Mouse (Mus musculus): ENCODE data around the gene Adamts15. TPM values are rescaled to one million over a fixed set of nuclear protein-coding genes. Genes with fewer than 3 reads are reported as not detected.

Adamts15 gene
- polyA plus RNA-seq, 1 experiment, result 4.6 TPM

DNA sequence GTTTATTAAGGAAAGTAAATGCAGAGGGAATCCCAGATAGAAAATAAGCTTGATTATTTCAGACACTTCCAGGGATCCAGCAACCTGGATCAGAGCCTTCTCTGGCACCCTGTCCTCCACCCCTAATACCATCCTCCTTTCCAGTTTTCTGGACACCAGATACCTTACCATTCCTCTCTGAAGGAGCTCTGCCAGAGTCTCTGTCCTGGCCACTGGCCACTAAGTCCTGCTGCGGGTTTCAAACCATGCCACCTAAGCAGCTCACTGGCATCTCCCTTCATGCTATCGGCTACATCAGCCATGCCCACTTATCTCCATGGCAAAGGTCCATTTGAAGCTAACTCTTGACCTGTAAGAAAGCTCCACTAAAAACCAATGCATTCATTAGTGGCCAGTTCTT lies 70.4 kb downstream of the Adamts15 start:
- H3K9me3 ChIP-seq (replicated peaks; ENCODE audit: control insufficient read depth, insufficient read depth, low read length, poor library complexity, severe bottlenecking), result no peaks in the 10 kb centered on the region
- no peak for TF ChIP-seq CTCF (IDR thresholded peaks at IDR 0.05; ENCODE audit: low read depth, low read length)
- TF ChIP-seq POLR2A (IDR thresholded peaks at IDR 0.05; ENCODE audit: insufficient read depth, low read length), result no peak
- TF ChIP-seq EP300 (IDR thresholded peaks at IDR 0.05; ENCODE audit: insufficient read depth, low read depth, low read length), result no peak
- H3K27ac ChIP-seq (ENCODE audit: insufficient read depth, low read length), result no peak overlapping the region
- H3K4me1 ChIP-seq (ENCODE audit: control insufficient read depth, insufficient read depth, low read length), result no peaks in the 10 kb centered on the region
- H3K9ac ChIP-seq (ENCODE audit: low read depth, poor library complexity, severe bottlenecking), result no peak overlapping the region
- H3K27me3 ChIP-seq (ENCODE audit: control insufficient read depth, insufficient read depth, low read length, poor library complexity, severe bottlenecking), result no peaks in the 10 kb centered on the region
- H3K36me3 ChIP-seq (ENCODE audit: control insufficient read depth, insufficient read depth, low read length, poor library complexity, severe bottlenecking), result no peaks in the 10 kb centered on the region
- no peak overlapping the region for H3K4me3 ChIP-seq (ENCODE audit: low read depth, low read length)

GRCm38 (mm10) chr9:30849951-30850350 lies 72.3 kb downstream of the Adamts15 start:
- no peaks in the 10 kb centered on the region for H3K36me3 ChIP-seq (ENCODE audit: control insufficient read depth, insufficient read depth, low read length, poor library complexity, severe bottlenecking)
- H3K27ac ChIP-seq (ENCODE audit: insufficient read depth, low read length), result no peak overlapping the region
- H3K27me3 ChIP-seq (ENCODE audit: control insufficient read depth, insufficient read depth, low read length, poor library complexity, severe bottlenecking), result no peaks in the 10 kb centered on the region
- no peaks in the 10 kb centered on the region for H3K4me1 ChIP-seq (ENCODE audit: control insufficient read depth, insufficient read depth, low read length)
- TF ChIP-seq EP300 (IDR thresholded peaks at IDR 0.05; ENCODE audit: insufficient read depth, low read depth, low read length) (no peak), POLR2A (IDR thresholded peaks at IDR 0.05; ENCODE audit: insufficient read depth, low read length) (no peak), CTCF (IDR thresholded peaks at IDR 0.05; ENCODE audit: low read depth, low read length) (no peak)
- H3K9ac ChIP-seq (ENCODE audit: low read depth, poor library complexity, severe bottlenecking), result no peak overlapping the region
- H3K4me3 ChIP-seq (ENCODE audit: low read depth, low read length), result no peak overlapping the region
- H3K9me3 ChIP-seq (replicated peaks; ENCODE audit: control insufficient read depth, insufficient read depth, low read length, poor library complexity, severe bottlenecking), result no peaks in the 10 kb centered on the region

- Histone ChIP-seq H3K9ac (ENCODE audit: low read depth, poor library complexity, severe bottlenecking) (no peak overlapping the region), H3K9me3 (replicated peaks; ENCODE audit: control insufficient read depth, insufficient read depth, low read length, poor library complexity, severe bottlenecking) (no peaks in the 10 kb centered on the region), H3K36me3 (ENCODE audit: control insufficient read depth, insufficient read depth, low read length, poor library complexity, severe bottlenecking) (no peaks in the 10 kb centered on the region), H3K27ac (ENCODE audit: insufficient read depth, low read length) (no peak overlapping the region), H3K4me3 (ENCODE audit: low read depth, low read length) (no peak overlapping the region), H3K4me1 (ENCODE audit: control insufficient read depth, insufficient read depth, low read length) (no peaks in the 10 kb centered on the region), H3K27me3 (ENCODE audit: control insufficient read depth, insufficient read depth, low read length, poor library complexity, severe bottlenecking) (no peaks in the 10 kb centered on the region)
- TF ChIP-seq POLR2A (IDR thresholded peaks at IDR 0.05; ENCODE audit: insufficient read depth, low read length) (no peak), CTCF (IDR thresholded peaks at IDR 0.05; ENCODE audit: low read depth, low read length) (no peak), EP300 (IDR thresholded peaks at IDR 0.05; ENCODE audit: insufficient read depth, low read depth, low read length) (no peak)
Measured at GRCm38 (mm10) chr9:30849444-30849843, 72.8 kb downstream of the Adamts15 start.

Other genes starting within 250 kb of the Adamts15 start
- 0.22 TPM in 1 of 2 replicates, not detected in the other for gene Adamts8, start 20.1 kb upstream of the Adamts15 start, polyA plus RNA-seq (2011; ENCODE audit: insufficient read depth, insufficient read length, low read depth, missing spikeins)
- gene Zbtb44, start 108.2 kb upstream of the Adamts15 start, polyA plus RNA-seq (2011; ENCODE audit: insufficient read depth, insufficient read length, low read depth, missing spikeins), result 95.7 and 98.2 TPM in 2 replicates
- 118 and 123 TPM in 2 replicates for gene St14, start 209.4 kb upstream of the Adamts15 start, polyA plus RNA-seq (2011; ENCODE audit: insufficient read depth, insufficient read length, low read depth, missing spikeins)

All from ES-Bruce4 (cell line).